Mouse (Mus musculus) adrenal gland, adult 8-10 months (tissue): Measurements from ENCODE around the gene Mns1. TPM values are rescaled to one million over a fixed set of nuclear protein-coding genes. Genes with fewer than 3 reads are reported as not detected.
"Not testable (repeated sequence)": the region's sequence is repeated elsewhere in the genome, so short reads cannot be mapped to it uniquely, and the experiment has no call there.

Source experiments
- DNase-seq: peaks from one replicate; pipeline ENCODE4 v3.0.0; 2022
- total RNA-seq, 4 experiments: library from RNA; stranded (reverse); gene quantifications; 2 replicates each; pipeline ENCODE4 v1.2.4; 2022

Gene Mns1
- total RNA-seq, 4 experiments from 2014 or later, result 1.3 to 2.1 (median 2.0) TPM

- no peak for DNase-seq
Measured at GRCm38 (mm10) chr9:72427861-72428260, 9.9 kb upstream of the Mns1 start.

DNA sequence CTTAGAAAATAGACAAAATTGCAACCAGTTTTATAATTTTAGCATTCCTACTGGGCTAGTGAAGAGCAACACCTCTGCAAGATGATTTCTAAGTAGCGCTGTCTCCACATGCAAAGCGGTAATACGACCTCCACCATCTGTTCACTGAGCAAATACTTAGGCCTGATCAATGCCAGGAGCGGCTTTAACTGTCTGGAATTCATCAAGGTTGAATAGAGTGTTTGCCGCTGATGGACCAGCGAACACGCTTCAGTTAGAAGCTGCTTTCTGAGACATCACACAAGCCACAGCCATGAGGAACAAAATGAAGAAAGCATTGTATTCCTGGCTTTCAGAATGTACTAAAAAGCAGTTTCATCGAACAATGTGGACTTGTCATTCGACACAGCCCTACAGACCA lies 2.9 kb upstream of the Mns1 start:
- DNase-seq, result no peak

GRCm38 (mm10) chr9:72438749-72439148 lies 938 bp downstream of the Mns1 start:
- no peak for DNase-seq

DNA sequence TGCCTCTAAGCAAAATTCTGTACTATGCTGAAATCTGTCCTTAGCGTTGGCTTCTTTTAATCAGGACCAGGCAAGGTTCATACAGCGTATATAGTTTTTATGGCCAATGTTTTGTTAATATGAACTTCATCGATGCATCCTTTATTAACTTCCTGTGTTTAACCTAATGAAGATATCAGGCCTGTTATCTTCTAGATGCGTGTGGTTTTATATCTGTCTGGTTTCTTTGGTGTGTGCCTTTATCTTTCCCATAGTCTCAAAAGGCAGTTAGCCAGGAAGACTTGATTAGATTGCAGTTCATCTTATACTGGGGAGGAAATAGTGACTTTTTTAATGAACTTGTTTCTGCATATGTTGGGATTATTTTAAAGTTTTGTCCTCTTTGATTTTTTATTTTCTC lies 2.5 kb downstream of the Mns1 start:
- DNase-seq, result no peak

- DNase-seq, result no peak
Measured at GRCm38 (mm10) chr9:72440948-72441926, 3.4 kb downstream of the Mns1 start.

GRCm38 (mm10) chr9:72441927-72442715 lies 4.3 kb downstream of the Mns1 start:
- DNase-seq, result no peak

DNA sequence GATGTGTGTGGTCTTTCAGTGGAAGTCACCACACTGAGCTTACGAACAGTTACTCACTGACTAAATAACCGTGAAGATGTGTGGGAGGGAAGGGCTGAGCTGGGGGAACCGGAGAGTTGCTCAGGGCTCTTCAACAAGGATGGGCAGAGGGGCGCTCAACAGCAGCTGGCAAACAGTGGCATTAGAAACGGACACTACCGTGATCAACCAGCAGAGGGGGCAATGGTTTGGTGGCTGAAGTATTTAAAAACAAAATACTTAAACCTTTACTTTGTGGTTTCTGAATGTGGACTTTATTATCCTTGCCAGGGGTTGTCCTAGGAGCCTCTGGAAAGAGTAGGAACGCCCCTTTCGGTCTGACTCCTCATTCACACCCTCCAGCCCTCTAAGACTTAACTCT lies 10.2 kb downstream of the Mns1 start:
- no peak for DNase-seq

DNA sequence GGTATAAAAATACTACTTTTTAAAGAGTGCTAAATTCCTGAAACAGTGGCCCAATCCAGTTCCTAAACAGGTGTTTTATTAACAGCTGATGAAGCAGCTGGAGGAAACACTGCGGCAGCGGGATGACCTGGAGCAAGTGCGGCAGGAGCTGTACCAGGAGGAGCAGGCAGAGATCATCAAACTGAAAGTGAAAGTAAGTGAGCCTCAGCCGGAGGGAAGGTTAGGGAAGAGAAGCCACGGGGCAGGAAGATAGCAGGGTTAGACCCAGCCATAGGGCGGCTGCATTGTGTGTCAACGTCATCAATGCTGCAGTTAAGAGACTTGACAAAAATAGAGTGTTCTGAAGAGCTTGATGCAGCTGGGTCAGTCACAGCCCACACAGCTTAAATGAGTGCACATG lies 11.6 kb downstream of the Mns1 start:
- DNase-seq, result peak; percentile 35

DNA sequence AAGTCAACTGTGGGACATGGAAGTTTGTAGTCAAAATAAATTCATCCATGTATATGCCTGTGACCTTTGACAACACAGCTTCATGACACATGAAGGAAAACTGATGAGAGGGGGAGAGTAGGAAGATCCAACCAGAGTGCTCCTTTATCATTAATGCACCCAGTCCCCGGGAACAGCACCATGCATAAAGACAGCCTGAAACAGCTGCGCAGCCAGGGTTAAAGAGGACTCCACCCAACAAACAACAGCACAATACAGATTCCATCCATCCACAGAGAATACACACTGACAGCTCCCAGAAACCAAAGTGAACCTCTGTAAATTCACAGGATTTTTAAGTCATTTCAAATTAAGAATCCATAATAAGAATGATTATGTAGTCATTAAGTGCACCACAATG lies 12.0 kb downstream of the Mns1 start:
- no peak for DNase-seq

DNA sequence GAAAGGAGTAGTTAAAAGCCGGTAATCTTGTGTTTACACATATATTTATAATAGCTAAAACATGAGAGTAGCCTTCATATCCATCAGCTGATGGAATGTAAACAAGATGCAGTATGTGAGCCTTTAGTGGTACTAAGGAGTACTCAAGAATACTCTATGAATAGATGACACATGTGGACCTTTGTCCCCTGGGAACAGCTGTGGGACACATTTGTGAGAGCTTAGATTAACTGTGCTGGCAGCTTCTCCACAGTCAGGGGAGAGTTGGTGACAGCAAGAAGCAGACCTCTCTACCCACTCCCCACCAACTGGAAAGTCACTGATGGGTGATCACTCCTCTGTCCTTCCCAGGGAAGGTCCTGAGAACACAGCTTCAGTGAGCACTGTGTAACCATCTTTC lies 12.6 kb downstream of the Mns1 start:
- no peak for DNase-seq

DNA sequence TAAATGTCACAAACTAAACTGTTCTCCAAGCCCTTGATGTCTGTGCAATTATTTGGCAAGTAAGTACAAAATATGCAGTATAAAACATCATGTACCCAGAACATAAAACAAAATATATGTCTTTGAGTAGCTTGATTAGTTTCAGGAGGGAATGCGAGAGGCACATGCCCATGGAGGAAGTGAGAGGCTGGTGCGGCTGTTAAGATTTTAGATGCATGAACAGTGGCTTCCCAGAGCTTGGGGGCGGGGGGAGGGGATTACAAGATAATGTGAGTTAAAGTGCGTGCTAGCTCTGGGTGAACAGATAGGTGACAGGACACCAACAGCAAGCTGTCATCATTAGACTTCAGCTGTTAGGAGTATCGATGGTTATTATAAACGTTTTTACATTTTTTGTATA lies 13.3 kb downstream of the Mns1 start:
- no peak for DNase-seq

DNA sequence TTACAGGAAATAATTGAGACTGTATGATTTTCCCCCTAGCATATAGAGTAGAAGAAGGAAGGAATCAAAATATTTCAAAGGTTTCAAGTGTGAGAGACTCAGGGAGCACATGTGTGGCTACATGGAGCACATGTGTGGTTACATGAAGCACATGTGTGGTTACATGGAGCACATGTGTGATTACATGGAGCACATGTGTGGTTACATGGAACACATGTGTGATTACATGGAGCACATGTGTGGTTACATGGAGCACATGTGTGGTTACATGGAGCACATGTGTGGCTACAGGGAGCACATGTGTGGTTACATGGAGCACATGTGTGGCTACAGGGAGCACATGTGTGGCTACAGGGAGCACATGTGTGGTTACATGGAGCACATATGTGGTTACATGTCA lies 16.5 kb downstream of the Mns1 start:
- not testable (repeated sequence) for DNase-seq

DNA sequence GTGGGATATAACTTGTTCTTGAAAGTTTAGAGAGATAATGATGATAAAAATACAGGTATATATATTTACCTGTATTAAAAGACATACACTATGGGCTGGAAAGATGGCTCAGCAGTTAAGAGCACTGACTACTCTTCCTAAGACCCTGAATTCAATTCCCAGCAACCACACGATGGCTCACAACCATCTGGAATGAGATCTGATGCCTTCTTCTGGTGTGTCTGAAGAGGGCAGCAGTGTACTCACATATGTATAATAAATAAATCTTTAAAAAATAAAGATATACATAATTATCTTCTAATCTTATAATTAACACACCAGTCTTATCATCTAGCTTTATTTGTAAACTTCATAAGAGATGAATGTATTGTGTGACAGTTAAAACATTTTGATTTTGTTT lies 18.6 kb downstream of the Mns1 start:
- no peak for DNase-seq

GRCm38 (mm10) chr9:72458233-72458632 lies 20.4 kb downstream of the Mns1 start:
- DNase-seq, result peak; percentile 30

- no peak for DNase-seq
Measured at GRCm38 (mm10) chr9:72459703-72460102, 21.9 kb downstream of the Mns1 start.

GRCm38 (mm10) chr9:72460767-72461166 lies 23.0 kb downstream of the Mns1 start:
- no peak for DNase-seq

DNA sequence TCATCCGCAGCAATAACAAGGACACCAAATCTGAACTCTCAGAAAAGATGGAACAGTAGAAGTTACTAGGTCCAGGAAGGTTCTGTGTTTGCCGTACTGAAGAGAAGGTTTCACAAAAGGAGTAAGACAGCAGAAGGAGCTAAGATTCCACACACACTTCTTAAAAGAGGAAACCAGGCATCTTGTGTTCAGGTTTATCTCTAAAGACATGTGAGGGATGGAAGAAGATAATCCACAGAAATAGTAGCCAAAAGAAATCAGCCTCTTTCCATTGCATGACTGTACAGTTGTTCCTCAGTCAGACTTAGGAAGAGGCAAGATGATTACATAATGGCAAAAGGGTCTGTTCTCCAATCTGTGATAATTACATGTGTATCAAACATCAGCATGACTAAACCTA lies 24.6 kb downstream of the Mns1 start:
- DNase-seq, result no peak

GRCm38 (mm10) chr9:72464806-72465205 lies 27.0 kb downstream of the Mns1 start:
- no peak for DNase-seq

DNA sequence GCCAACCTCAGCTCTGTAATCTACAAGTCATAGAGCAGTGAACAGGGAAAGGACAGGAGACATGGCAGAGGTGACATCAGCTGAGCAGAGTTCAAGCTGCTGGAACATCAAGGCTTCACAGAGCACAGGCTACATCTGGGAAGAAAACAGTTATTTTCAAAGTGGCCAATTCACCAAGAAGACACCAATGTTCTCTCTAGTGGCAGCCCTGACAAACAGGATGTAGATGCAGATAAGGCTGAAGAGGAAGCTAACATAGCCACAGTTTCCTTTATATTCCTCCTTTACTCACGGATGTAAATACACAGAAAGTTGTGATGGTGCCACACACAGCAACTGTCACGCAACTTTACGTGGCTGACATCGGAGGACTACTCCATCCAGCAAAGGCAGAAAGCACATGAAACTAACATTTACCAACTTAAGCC lies 28.0 kb downstream of the Mns1 start:
- no peak for DNase-seq

DNA sequence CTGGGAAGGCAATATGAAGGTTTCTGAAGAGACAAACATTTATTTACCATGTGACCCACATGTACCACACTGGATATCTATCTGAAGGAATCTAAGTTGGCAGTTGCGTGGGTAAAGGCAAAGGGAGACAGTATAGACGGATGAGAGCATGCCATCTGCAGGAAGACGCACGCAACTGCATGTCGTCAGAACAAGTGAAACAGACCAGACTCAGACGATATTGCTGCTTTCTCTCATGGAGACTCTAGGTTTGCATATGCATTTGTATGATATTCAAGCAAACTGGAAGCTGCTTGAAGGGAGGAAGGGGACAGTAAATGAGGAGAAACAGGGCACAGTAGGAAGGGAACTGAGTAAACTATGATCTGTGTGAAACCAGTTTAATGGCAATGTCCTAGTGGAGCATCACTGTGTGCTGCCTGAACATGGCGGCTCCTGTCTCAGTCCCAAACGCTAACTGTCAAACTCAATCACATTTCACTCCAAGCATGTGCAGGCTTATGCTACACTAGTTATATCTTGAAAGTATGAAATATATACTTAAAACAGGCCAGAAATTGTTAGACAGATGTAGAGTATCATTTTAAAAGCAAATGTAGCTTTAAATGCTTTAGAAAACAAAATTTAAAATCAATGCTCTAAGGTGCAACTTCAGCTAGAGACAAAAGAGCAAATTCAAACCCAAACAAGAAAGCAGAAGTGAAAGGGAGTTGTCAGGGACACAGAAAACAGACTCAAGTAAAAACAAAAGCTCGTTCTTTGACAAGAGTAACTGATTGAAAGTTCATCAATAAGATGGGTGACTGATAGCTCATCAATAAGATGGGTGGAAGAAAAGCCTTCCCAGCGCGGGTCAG lies 30.0 kb downstream of the Mns1 start:
- DNase-seq, result no peak

- DNase-seq, result no peak
Measured at GRCm38 (mm10) chr9:72468616-72469015, 30.8 kb downstream of the Mns1 start.

- DNase-seq, result no peak
Measured at GRCm38 (mm10) chr9:72469851-72470250, 32.0 kb downstream of the Mns1 start.

- no peak for DNase-seq
Measured at GRCm38 (mm10) chr9:72475511-72475910, 37.7 kb downstream of the Mns1 start.
